Mouse (Mus musculus) MEL (cell line): ENCODE results near the gene Gm1527.
"Not testable (repeated sequence)": the region's sequence is repeated elsewhere in the genome, so short reads cannot be mapped to it uniquely, and the experiment has no call there.

ENCODE experiments used
- CHD2 ChIP-seq: IDR thresholded peaks from 2 replicates; pipeline ENCODE4 v1.6.1; 2011; ENCODE audit warnings: low read length, improper control_type of control experiment
- CTCF ChIP-seq, 3 experiments: IDR thresholded peaks in 2 of 3; conservative IDR thresholded peaks in 1 of 3; 2 replicates each; pipeline ENCODE4 v1.5.1; 2011 to 2012; ENCODE audit warnings: low read length in 3 of 3, low read depth in 2 of 3, mild to moderate bottlenecking in 2 of 3, improper control_type of control experiment in 1 of 3, inconsistent platforms in 1 of 3, mixed read lengths in 1 of 3, moderate library complexity in 1 of 3; ENCODE audit not compliant: control insufficient read depth in 1 of 3, insufficient read depth in 1 of 3, poor library complexity in 1 of 3, severe bottlenecking in 1 of 3
- NELFE ChIP-seq: IDR thresholded peaks from 2 replicates; pipeline ENCODE4 v1.6.1; 2011; ENCODE audit warnings: low read depth, low read length, improper control_type of control experiment
- NRF1 ChIP-seq: IDR thresholded peaks from 2 replicates; pipeline ENCODE4 v1.6.1; 2014; ENCODE audit warnings: low read depth, mild to moderate bottlenecking, inconsistent platforms, low read length, improper control_type of control experiment, moderate library complexity; ENCODE audit not compliant: poor library complexity, insufficient read depth, severe bottlenecking

DNA sequence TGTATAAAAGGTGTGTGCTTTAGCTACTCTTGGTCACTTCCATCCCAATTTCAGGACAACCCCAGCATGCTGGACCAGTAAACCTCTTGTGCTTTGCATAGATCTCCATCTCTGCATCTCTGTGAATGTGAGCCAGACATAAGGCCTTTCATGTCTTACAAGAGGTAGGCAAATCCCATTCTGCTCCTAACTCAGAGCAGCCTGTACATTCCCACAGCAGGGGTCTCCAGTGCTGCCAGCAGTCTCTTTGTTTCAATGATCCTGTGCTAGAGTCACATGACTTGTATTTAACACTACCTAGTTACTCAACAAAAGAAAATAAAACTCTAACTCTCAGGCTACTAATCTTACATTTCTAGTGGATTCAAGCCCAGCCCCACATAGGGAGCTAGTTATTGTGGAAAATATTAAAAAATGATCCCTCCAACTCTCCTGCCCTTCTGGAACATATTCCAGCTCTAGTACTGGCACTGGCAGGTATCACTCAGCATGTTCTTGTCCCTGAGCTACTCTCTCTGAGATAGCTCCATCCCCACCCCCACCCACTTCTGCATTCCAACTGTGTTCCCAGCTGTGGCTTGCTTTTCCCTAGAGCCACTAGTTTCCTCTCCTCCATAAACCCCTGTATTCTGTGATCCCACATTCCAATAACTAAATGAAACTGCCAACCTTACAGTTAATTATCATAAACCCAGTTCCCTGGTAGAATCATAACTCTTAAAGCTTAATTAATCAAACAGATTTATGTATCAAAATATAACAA, 32.6 kb upstream of the Gm1527 start:
- TF ChIP-seq NELFE; NRF1; CTCF (IDR thresholded peaks at IDR 0.05 in 2 of 3, conservative IDR thresholded peaks at IDR 0.05 in 1 of 3; ENCODE audit: control insufficient read depth in 1 of 3, insufficient read depth in 1 of 3, low read depth in 2 of 3, low read length in 3 of 3, poor library complexity in 1 of 3, severe bottlenecking in 1 of 3); CHD2: not testable (repeated sequence)
